Mouse (Mus musculus) stomach, embryonic 16.5 days (tissue): ENCODE results near the gene Smtnl2. TPM values are rescaled to one million over a fixed set of nuclear protein-coding genes. Genes with fewer than 3 reads are reported as not detected.

Experiments used
- ATAC-seq: fragments of 200-750 bp; cut with Nextera tagmentation; 2 replicates; pipeline ENCODE4 v1.8.0; 2017; ENCODE audit warnings: moderate number of reproducible peaks, moderate TSS enrichment; ENCODE audit not compliant: insufficient read depth, low FRiP score
- H3K27ac ChIP-seq: fragments of 300-500 bp; sonication (generic); 2 replicates; pipeline ENCODE4 v1.5.1; 2014; ENCODE audit warnings: low read length
- H3K27me3 ChIP-seq: fragments of 300-500 bp; sonication (generic); 2 replicates; pipeline ENCODE4 v1.6.1; 2014; ENCODE audit warnings: low read length, control low read depth, mixed read lengths; ENCODE audit not compliant: control insufficient read depth, insufficient read depth
- H3K36me3 ChIP-seq: fragments of 300-500 bp; sonication (generic); 2 replicates; pipeline ENCODE4 v1.6.1; 2014; ENCODE audit warnings: low read length; ENCODE audit not compliant: control insufficient read depth, insufficient read depth
- H3K4me1 ChIP-seq: fragments of 300-500 bp; sonication (generic); 2 replicates; pipeline ENCODE4 v1.6.1; 2014; ENCODE audit warnings: low read length, control low read depth, mixed read lengths; ENCODE audit not compliant: control insufficient read depth, insufficient read depth
- H3K4me2 ChIP-seq: fragments of 300-500 bp; sonication (generic); 2 replicates; pipeline ENCODE4 v1.6.1; 2014; ENCODE audit warnings: low read depth, low read length, mixed read lengths
- H3K4me3 ChIP-seq: fragments of 300-500 bp; sonication (generic); replicated peaks from 2 replicates; pipeline ENCODE4 v1.5.1; 2014; ENCODE audit warnings: mild to moderate bottlenecking, low read length
- H3K9ac ChIP-seq: fragments of 300-500 bp; sonication (generic); 2 replicates; pipeline ENCODE4 v1.6.1; 2014; ENCODE audit warnings: low read length
- H3K9me3 ChIP-seq: fragments of 300-500 bp; sonication (generic); replicated peaks from 2 replicates; pipeline ENCODE4 v1.6.1; 2016; ENCODE audit warnings: low read length, control low read depth; ENCODE audit not compliant: control insufficient read depth
- WGBS: fragments of 180-500 bp; shearing (Covaris S2); extraction: QIAGEN DNeasy Blood & Tissue Kit; methylation state at CpG from one replicate; pipeline ENCODE4 v1.1.7; 2014; 5-methylcytosine and 5-hydroxymethylcytosine counted together
- polyA plus RNA-seq: library from polyadenylated mRNA; unstranded; fragments of >200 nt; fragmentation: Nextera tagmentation; extraction: Ambion mirVana; gene quantifications from 2 replicates; pipeline ENCODE4 v1.2.1, GENCODE M21; 2015

Gene Smtnl2
- polyA plus RNA-seq, 1 experiment from 2014 or later = 46.2 TPM

GRCm38 (mm10) chr11:72408451-72409170 is 2.9 kb downstream of the Smtnl2 start:
- 41% methylated on average over 9 of the region's 9 CpGs for WGBS
- Histone ChIP-seq H3K4me2 (peak overlapping the region; percentile 95), H3K9ac (peak overlapping the region; percentile 24), H3K4me1 (peaks cover 55% of the 10 kb centered on the region), H3K27me3 (no peaks in the 10 kb centered on the region), H3K9me3 (no peaks in the 10 kb centered on the region), H3K27ac (no peak overlapping the region; the same call in 1 of the 2 replicates), H3K36me3 (no peaks in the 10 kb centered on the region), H3K4me3 (peak overlapping the region; percentile 82)
- no peak for ATAC-seq

GRCm38 (mm10) chr11:72407574-72407973 is 3.9 kb downstream of the Smtnl2 start:
- Histone ChIP-seq H3K36me3 (no peaks in the 10 kb centered on the region), H3K9me3 (no peaks in the 10 kb centered on the region), H3K4me1 (peaks cover 52% of the 10 kb centered on the region), H3K27me3 (no peaks in the 10 kb centered on the region), H3K9ac (peak overlapping the region; percentile 56; the same call in 1 of the 2 replicates), H3K27ac (peak overlapping the region; percentile 71), H3K4me3 (0 out of 2 replicates have a peak overlapping the region, but pooled peaks have one; percentile 5), H3K4me2 (peak overlapping the region; percentile 95)
- 17% methylated on average over 7 of the region's 7 CpGs for WGBS
- ATAC-seq = no peak

GRCm38 (mm10) chr11:72407081-72407480 is 4.4 kb downstream of the Smtnl2 start:
- 23% methylated on average over 3 of the region's 3 CpGs for WGBS
- ATAC-seq = no peak
- Histone ChIP-seq H3K4me2 (peak overlapping the region; percentile 95), H3K27me3 (no peaks in the 10 kb centered on the region), H3K4me1 (peaks cover 50% of the 10 kb centered on the region), H3K27ac (peak overlapping the region; percentile 71), H3K4me3 (no peak overlapping the region), H3K9ac (peak overlapping the region; percentile 56), H3K9me3 (no peaks in the 10 kb centered on the region), H3K36me3 (no peaks in the 10 kb centered on the region)

- Histone ChIP-seq H3K36me3 (no peaks in the 10 kb centered on the region), H3K4me3 (no peak overlapping the region), H3K4me1 (peaks cover 46% of the 10 kb centered on the region), H3K9ac (peak overlapping the region; percentile 40; the same call in 1 of the 2 replicates), H3K27me3 (no peaks in the 10 kb centered on the region), H3K9me3 (no peaks in the 10 kb centered on the region), H3K4me2 (peak overlapping the region; percentile 95), H3K27ac (peak overlapping the region; percentile 74)
- 48% methylated on average over 8 of the region's 8 CpGs for WGBS
- ATAC-seq = peak; percentile 42; the same call in 1 of the 2 replicates
Measured at GRCm38 (mm10) chr11:72406079-72406675, 5.3 kb downstream of the Smtnl2 start.

- H3K4me3 ChIP-seq = no peak overlapping the region
- peak overlapping the region; percentile 28; the same call in 1 of the 2 replicates for H3K9ac ChIP-seq
- 52% methylated on average over 4 of the region's 4 CpGs for WGBS
- no peaks in the 10 kb centered on the region for H3K9me3 ChIP-seq
- H3K36me3 ChIP-seq = peaks cover under 1% of the 10 kb centered on the region; the same call in 1 of the 2 replicates
- H3K27ac ChIP-seq = peak overlapping the region; percentile 74
- no peak for ATAC-seq
- H3K4me2 ChIP-seq = 0 out of 2 replicates have a peak overlapping the region, but pooled peaks have one; percentile 25
- H3K4me1 ChIP-seq = peaks cover 46% of the 10 kb centered on the region
- no peaks in the 10 kb centered on the region for H3K27me3 ChIP-seq
Measured at GRCm38 (mm10) chr11:72405532-72405931, 6.0 kb downstream of the Smtnl2 start.

GRCm38 (mm10) chr11:72402969-72403368 is 8.5 kb downstream of the Smtnl2 start:
- peaks cover 28% of the 10 kb centered on the region for H3K4me1 ChIP-seq
- no peak for ATAC-seq
- H3K4me2 ChIP-seq = no peak overlapping the region
- no peak overlapping the region for H3K27ac ChIP-seq
- H3K9ac ChIP-seq = no peak overlapping the region
- H3K9me3 ChIP-seq = no peaks in the 10 kb centered on the region
- WGBS = 81% methylated on average over 12 of the region's 12 CpGs
- H3K27me3 ChIP-seq = no peaks in the 10 kb centered on the region
- peaks cover 5% of the 10 kb centered on the region; the same call in 1 of the 2 replicates for H3K36me3 ChIP-seq
- no peak overlapping the region for H3K4me3 ChIP-seq

- no peak overlapping the region for H3K4me3 ChIP-seq
- H3K9ac ChIP-seq = no peak overlapping the region
- no peaks in the 10 kb centered on the region for H3K27me3 ChIP-seq
- no peak overlapping the region for H3K4me2 ChIP-seq
- H3K9me3 ChIP-seq = no peaks in the 10 kb centered on the region
- no peak for ATAC-seq
- peak overlapping the region; percentile 1; the same call in 1 of the 2 replicates for H3K27ac ChIP-seq
- WGBS = 59% methylated on average over 5 of the region's 5 CpGs
- peaks cover 28% of the 10 kb centered on the region for H3K4me1 ChIP-seq
- peaks cover 5% of the 10 kb centered on the region; the same call in 1 of the 2 replicates for H3K36me3 ChIP-seq
Measured at GRCm38 (mm10) chr11:72402017-72402416, 9.5 kb downstream of the Smtnl2 start.

- 86% methylated on average over 12 of the region's 12 CpGs for WGBS
- H3K27me3 ChIP-seq = no peaks in the 10 kb centered on the region
- no peak overlapping the region for H3K9ac ChIP-seq
- H3K9me3 ChIP-seq = no peaks in the 10 kb centered on the region
- peaks cover 32% of the 10 kb centered on the region for H3K4me1 ChIP-seq
- H3K36me3 ChIP-seq = peaks cover 5% of the 10 kb centered on the region; the same call in 1 of the 2 replicates
- ATAC-seq = no peak
- H3K27ac ChIP-seq = no peak overlapping the region
- no peak overlapping the region for H3K4me2 ChIP-seq
- H3K4me3 ChIP-seq = no peak overlapping the region
Measured at GRCm38 (mm10) chr11:72401068-72401467, 10.4 kb downstream of the Smtnl2 start.
